Mouse (Mus musculus): ENCODE results near the gene Zfp560. TPM values are rescaled to one million over a fixed set of nuclear protein-coding genes. Genes with fewer than 3 reads are reported as not detected.
"Not testable (repeated sequence)": the region's sequence is repeated elsewhere in the genome, so short reads cannot be mapped to it uniquely, and the experiment has no call there.

The Zfp560 gene
- polyA plus RNA-seq, 1 experiment from 2014 or later: 31.9 TPM

GRCm38 (mm10) chr9:20348501-20348900 is 36.5 kb downstream of the Zfp560 start:
- WGBS: 92% methylated on average over 4 of the region's 4 CpGs
- Histone ChIP-seq H3K27me3 (ENCODE audit: control insufficient read depth, insufficient read depth, low read length) (no peaks in the 10 kb centered on the region), H3K9me3 (ENCODE audit: control insufficient read depth, low read length) (no peaks in the 10 kb centered on the region), H3K4me2 (ENCODE audit: low read depth, severe bottlenecking) (no peak overlapping the region), H3K4me1 (ENCODE audit: control insufficient read depth, insufficient read depth, low read length) (no peaks in the 10 kb centered on the region), H3K36me3 (ENCODE audit: control insufficient read depth, insufficient read depth, low read length) (peaks cover 8% of the 10 kb centered on the region), H3K9ac (ENCODE audit: low read length) (no peak overlapping the region), H3K27ac (replicated peaks; ENCODE audit: low read depth, low read length) (no peak overlapping the region), H3K4me3 (ENCODE audit: low read depth, low read length) (no peak overlapping the region)
- DNase-seq (ENCODE audit: low spot score): no peak
- no peak for ATAC-seq (ENCODE audit: insufficient number of reproducible peaks, low FRiP score, low TSS enrichment, low read depth)

GRCm38 (mm10) chr9:20335994-20336393 is 49.0 kb downstream of the Zfp560 start, which contains the start of gene Olfr18:
Gene Olfr18 (minus strand): TSS chr9:20336094.
- H3K9me3 ChIP-seq (ENCODE audit: control insufficient read depth, low read length): no peaks in the 10 kb centered on the region
- ATAC-seq (ENCODE audit: insufficient number of reproducible peaks, low FRiP score, low TSS enrichment, low read depth): no peak
- no peaks in the 10 kb centered on the region for H3K27me3 ChIP-seq (ENCODE audit: control insufficient read depth, insufficient read depth, low read length)

GRCm38 (mm10) chr9:20298232-20298631 is 86.7 kb downstream of the Zfp560 start, which contains the start of gene Olfr873:
Gene Olfr873 (plus strand): TSS chr9:20298532.
- Histone ChIP-seq H3K9me3 (ENCODE audit: control insufficient read depth, low read length) (no peaks in the 10 kb centered on the region), H3K4me3 (ENCODE audit: low read depth, low read length) (no peak within 1 kb of the TSS), H3K27me3 (ENCODE audit: control insufficient read depth, insufficient read depth, low read length) (no peaks in the 10 kb centered on the region), H3K9ac (ENCODE audit: low read length) (no peak within 1 kb of the TSS), H3K4me2 (ENCODE audit: low read depth, severe bottlenecking) (no peak within 1 kb of the TSS), H3K4me1 (ENCODE audit: control insufficient read depth, insufficient read depth, low read length) (no peaks in the 10 kb centered on the region), H3K36me3 (ENCODE audit: control insufficient read depth, insufficient read depth, low read length) (no peaks in the 10 kb centered on the region), H3K27ac (replicated peaks; ENCODE audit: low read depth, low read length) (no peak within 1 kb of the TSS)
- DNase-seq (ENCODE audit: low spot score) (no peak), ATAC-seq (ENCODE audit: insufficient number of reproducible peaks, low FRiP score, low TSS enrichment, low read depth) (no peak)
- WGBS: 76% methylated on average over 1 of the region's 1 CpGs

More at GRCm38 (mm10) chr9:20335994-20336393, 49.0 kb downstream of the Zfp560 start, which contains the start of gene Olfr18:
- Histone ChIP-seq H3K36me3 (ENCODE audit: control insufficient read depth, insufficient read depth, low read length) (no peaks in the 10 kb centered on the region), H3K4me3 (ENCODE audit: low read depth, low read length) (no peak within 1 kb of the TSS), H3K27ac (replicated peaks; ENCODE audit: low read depth, low read length) (no peak within 1 kb of the TSS), H3K9ac (ENCODE audit: low read length) (no peak within 1 kb of the TSS), H3K4me1 (ENCODE audit: control insufficient read depth, insufficient read depth, low read length) (no peaks in the 10 kb centered on the region), H3K4me2 (ENCODE audit: low read depth, severe bottlenecking) (no peak within 1 kb of the TSS)
- no peak for DNase-seq (ENCODE audit: low spot score)

GRCm38 (mm10) chr9:20295562-20295961 is 89.4 kb downstream of the Zfp560 start:
- not testable (repeated sequence) for H3K4me3 ChIP-seq (ENCODE audit: low read depth, low read length); H3K9ac ChIP-seq (ENCODE audit: low read length); H3K27me3 ChIP-seq (ENCODE audit: control insufficient read depth, insufficient read depth, low read length); H3K36me3 ChIP-seq (ENCODE audit: control insufficient read depth, insufficient read depth, low read length); H3K4me1 ChIP-seq (ENCODE audit: control insufficient read depth, insufficient read depth, low read length); H3K9me3 ChIP-seq (ENCODE audit: control insufficient read depth, low read length); ATAC-seq (ENCODE audit: insufficient number of reproducible peaks, low FRiP score, low TSS enrichment, low read depth); DNase-seq (ENCODE audit: low spot score); H3K4me2 ChIP-seq (ENCODE audit: low read depth, severe bottlenecking); H3K27ac ChIP-seq (replicated peaks; ENCODE audit: low read depth, low read length)
- WGBS: 81% methylated on average over 5 of the region's 5 CpGs

Other genes with a start within 250 kb of the Zfp560 start
- gene Olfr870, start 211.1 kb downstream of the Zfp560 start, polyA plus RNA-seq (2014; fragmentation: Nextera tagmentation; extraction: Ambion mirVana): not detected in 2 replicates
- not detected in 2 replicates for gene Olfr871, start 173.0 kb downstream of the Zfp560 start, polyA plus RNA-seq (2014; fragmentation: Nextera tagmentation; extraction: Ambion mirVana)
- gene Olfr872, start 148.1 kb downstream of the Zfp560 start, polyA plus RNA-seq (2014; fragmentation: Nextera tagmentation; extraction: Ambion mirVana): not detected in 2 replicates
- not detected in 2 replicates for gene Olfr39, start 102.8 kb downstream of the Zfp560 start, polyA plus RNA-seq (2014; fragmentation: Nextera tagmentation; extraction: Ambion mirVana)
- not detected in 2 replicates for gene Olfr873, start 86.6 kb downstream of the Zfp560 start, polyA plus RNA-seq (2014; fragmentation: Nextera tagmentation; extraction: Ambion mirVana)
- gene Olfr18, start 49.1 kb downstream of the Zfp560 start, polyA plus RNA-seq (2014; fragmentation: Nextera tagmentation; extraction: Ambion mirVana): 0.07 TPM in 1 of 2 replicates, not detected in the other
- 28.8 and 31.9 TPM in 2 replicates for gene Zfp26, start 75.0 kb upstream of the Zfp560 start, polyA plus RNA-seq (2014; fragmentation: Nextera tagmentation; extraction: Ambion mirVana)
- 24.9 and 27.1 TPM in 2 replicates for gene Zfp426, start 107.6 kb upstream of the Zfp560 start, polyA plus RNA-seq (2014; fragmentation: Nextera tagmentation; extraction: Ambion mirVana)
- 147 and 159 TPM in 2 replicates for gene Zfp266, start 136.2 kb upstream of the Zfp560 start, polyA plus RNA-seq (2014; fragmentation: Nextera tagmentation; extraction: Ambion mirVana)
- 18.1 and 20.9 TPM in 2 replicates for gene Zfp846, start 196.1 kb upstream of the Zfp560 start, polyA plus RNA-seq (2014; fragmentation: Nextera tagmentation; extraction: Ambion mirVana)